Mouse (Mus musculus): ENCODE measurements around the gene Fbxw21. TPM values are rescaled to one million over a fixed set of nuclear protein-coding genes. Genes with fewer than 3 reads are reported as not detected.
A peak's percentile ranks its signal among the peaks of the same experiment; 100 is the strongest.
"Not testable (repeated sequence)": the region's sequence is repeated elsewhere in the genome, so short reads cannot be mapped to it uniquely, and the experiment has no call there.

Gene Fbxw21
- not detected in 2 replicates for polyA plus RNA-seq (2015; fragmentation: Nextera tagmentation; extraction: Ambion mirVana)

DNA sequence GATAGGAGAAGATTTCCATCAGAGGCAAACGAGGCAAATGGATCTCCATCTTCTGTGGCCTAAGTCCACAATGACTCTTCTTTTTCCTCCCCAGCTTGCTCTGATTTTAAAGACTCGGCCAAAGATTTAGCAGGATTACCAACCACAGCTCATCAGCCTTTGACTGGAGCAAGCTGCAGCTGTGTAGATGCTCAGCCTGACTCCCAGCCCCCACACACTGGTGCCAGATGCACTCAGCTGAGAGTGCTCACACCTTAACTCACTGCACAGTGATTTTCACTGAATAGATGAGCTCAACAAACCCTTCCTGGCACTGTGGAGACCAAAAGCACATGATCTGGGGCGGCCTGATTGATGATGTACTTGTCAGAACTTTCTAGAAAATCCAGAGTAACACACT, at the start of gene Fbxw21:
Fbxw21 (minus strand) TSS at position 101 of the 400 bp plus-strand sequence.
- TF ChIP-seq CTCF (IDR thresholded peaks at IDR 0.05; ENCODE audit: low read depth) = no peak
- Histone ChIP-seq H3K27ac (ENCODE audit: low read depth, low read length) (no peak within 1 kb of the TSS), H3K4me3 (ENCODE audit: low read depth, low read length) (no peak within 1 kb of the TSS), H3K9me3 (ENCODE audit: control insufficient read depth) (no peaks in the 10 kb centered on the region), H3K4me1 (replicated peaks; ENCODE audit: control insufficient read depth, insufficient read depth, low read length) (no peaks in the 10 kb centered on the region), H3K9ac (ENCODE audit: low read depth, low read length) (no peak within 1 kb of the TSS), H3K27me3 (replicated peaks; ENCODE audit: control insufficient read depth, insufficient read depth, low read length) (no peaks in the 10 kb centered on the region), H3K4me2 (replicated peaks; ENCODE audit: low read depth) (no peak within 1 kb of the TSS), H3K36me3 (ENCODE audit: control insufficient read depth, insufficient read depth) (no peaks in the 10 kb centered on the region)
- 74% methylated on average over 3 of the region's 3 CpGs for WGBS
- ATAC-seq = no peak

DNA sequence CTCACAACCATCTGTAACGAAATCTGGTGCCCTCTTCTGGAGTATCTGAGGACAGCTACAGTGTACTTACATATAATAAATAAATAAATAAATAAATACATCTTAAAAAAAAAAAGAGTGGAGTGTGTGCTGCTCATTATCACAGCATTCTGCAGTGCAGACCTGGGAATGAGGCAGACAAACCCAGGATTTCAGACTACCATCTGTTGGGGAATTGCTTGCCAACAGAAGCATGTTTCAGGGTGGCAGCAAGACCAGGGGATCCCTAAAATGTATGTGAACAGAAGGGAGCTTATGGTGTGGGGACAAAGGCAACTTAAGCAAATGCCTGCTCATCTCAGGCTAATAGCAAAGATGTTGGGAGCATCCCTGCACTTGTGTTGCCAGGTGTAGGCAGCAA, 39.5 kb upstream of the Fbxw21 start:
- not testable (repeated sequence) for H3K4me2 ChIP-seq (replicated peaks; ENCODE audit: low read depth); H3K36me3 ChIP-seq (ENCODE audit: control insufficient read depth, insufficient read depth); H3K27ac ChIP-seq (ENCODE audit: low read depth, low read length); ATAC-seq; H3K9me3 ChIP-seq (ENCODE audit: control insufficient read depth); H3K4me3 ChIP-seq (ENCODE audit: low read depth, low read length); H3K4me1 ChIP-seq (replicated peaks; ENCODE audit: control insufficient read depth, insufficient read depth, low read length); H3K9ac ChIP-seq (ENCODE audit: low read depth, low read length); H3K27me3 ChIP-seq (replicated peaks; ENCODE audit: control insufficient read depth, insufficient read depth, low read length)
- 60% methylated on average over 1 of the region's 1 CpGs for WGBS

DNA sequence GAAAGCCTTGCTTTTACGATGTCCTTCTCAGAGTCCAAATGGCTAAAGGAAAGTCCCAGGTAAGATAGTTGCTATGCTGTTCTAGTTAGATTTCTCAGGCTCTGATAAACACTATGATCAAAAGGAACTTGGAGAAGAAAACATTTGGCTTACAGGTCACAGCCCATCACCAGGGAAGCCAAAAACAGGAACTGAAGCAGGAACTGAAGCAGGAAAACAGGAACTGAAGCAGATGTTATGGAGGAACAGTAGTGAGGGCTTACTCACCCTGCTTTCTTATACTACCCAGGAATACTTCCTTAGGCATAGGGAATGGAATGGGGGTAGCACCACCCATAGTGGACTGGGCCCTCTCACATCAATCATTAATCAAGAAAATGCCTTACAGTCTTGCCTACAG, 38.5 kb upstream of the Fbxw21 start:
- no peaks in the 10 kb centered on the region for H3K9me3 ChIP-seq (ENCODE audit: control insufficient read depth)
- WGBS = 88% methylated on average over 1 of the region's 1 CpGs
- no peak overlapping the region for H3K9ac ChIP-seq (ENCODE audit: low read depth, low read length)
- no peaks in the 10 kb centered on the region for H3K27me3 ChIP-seq (replicated peaks; ENCODE audit: control insufficient read depth, insufficient read depth, low read length)
- no peak overlapping the region for H3K27ac ChIP-seq (ENCODE audit: low read depth, low read length)
- H3K4me2 ChIP-seq (replicated peaks; ENCODE audit: low read depth) = no peak overlapping the region
- no peaks in the 10 kb centered on the region for H3K36me3 ChIP-seq (ENCODE audit: control insufficient read depth, insufficient read depth)
- H3K4me3 ChIP-seq (ENCODE audit: low read depth, low read length) = no peak overlapping the region
- no peaks in the 10 kb centered on the region for H3K4me1 ChIP-seq (replicated peaks; ENCODE audit: control insufficient read depth, insufficient read depth, low read length)
- no peak for ATAC-seq
- no peak for TF ChIP-seq CTCF (IDR thresholded peaks at IDR 0.05; ENCODE audit: low read depth)

DNA sequence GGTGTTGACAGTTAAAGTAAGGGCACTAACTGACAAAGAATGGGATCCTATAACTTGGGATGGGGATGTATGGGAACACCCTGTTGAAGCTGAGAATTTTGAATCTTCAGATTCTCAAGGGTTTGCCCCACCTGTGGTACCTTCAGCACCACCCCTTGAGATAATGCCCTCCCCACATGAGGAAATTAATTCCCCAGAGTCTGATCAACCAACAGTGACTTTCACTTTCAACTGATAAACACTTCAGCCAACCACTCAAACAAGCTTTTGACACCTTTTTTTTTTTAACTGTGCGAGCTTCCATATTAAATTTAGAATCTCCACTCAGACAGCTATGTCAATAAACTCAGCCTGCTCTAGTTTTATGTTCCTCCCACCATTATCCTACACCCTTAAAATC, 37.5 kb upstream of the Fbxw21 start:
- TF ChIP-seq CTCF (IDR thresholded peaks at IDR 0.05; ENCODE audit: low read depth) = no peak
- no peaks in the 10 kb centered on the region for H3K4me1 ChIP-seq (replicated peaks; ENCODE audit: control insufficient read depth, insufficient read depth, low read length)
- H3K4me2 ChIP-seq (replicated peaks; ENCODE audit: low read depth) = no peak overlapping the region
- WGBS = 52% methylated on average over 1 of the region's 1 CpGs
- H3K36me3 ChIP-seq (ENCODE audit: control insufficient read depth, insufficient read depth) = no peaks in the 10 kb centered on the region
- no peak for ATAC-seq
- H3K27me3 ChIP-seq (replicated peaks; ENCODE audit: control insufficient read depth, insufficient read depth, low read length) = no peaks in the 10 kb centered on the region
- H3K4me3 ChIP-seq (ENCODE audit: low read depth, low read length) = no peak overlapping the region
- H3K9me3 ChIP-seq (ENCODE audit: control insufficient read depth) = no peaks in the 10 kb centered on the region
- no peak overlapping the region for H3K9ac ChIP-seq (ENCODE audit: low read depth, low read length)
- no peak overlapping the region for H3K27ac ChIP-seq (ENCODE audit: low read depth, low read length)

DNA sequence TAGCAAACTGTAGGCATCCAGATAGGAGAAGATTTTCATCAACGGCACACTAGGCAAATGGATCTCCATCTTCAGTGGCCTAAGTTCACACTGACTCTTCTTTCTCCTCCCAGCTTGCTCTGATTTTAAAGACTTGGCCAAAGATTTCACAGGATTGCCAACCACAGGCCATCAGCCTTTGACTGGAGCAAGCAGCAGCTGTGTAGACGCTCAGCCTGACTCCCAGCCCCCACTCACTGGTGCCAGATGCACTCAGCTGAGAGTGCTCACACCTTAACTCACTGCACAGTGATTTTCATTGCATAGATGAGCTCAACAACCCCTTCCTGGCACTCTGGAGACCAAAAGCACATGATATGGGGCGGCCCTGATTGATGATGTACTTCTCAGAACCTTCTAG, 34.0 kb upstream of the Fbxw21 start, which contains the start of gene Fbxw13:
Fbxw13 (minus strand) TSS at position 101 of the 400 bp plus-strand sequence.
- not testable (repeated sequence) for H3K4me2 ChIP-seq (replicated peaks; ENCODE audit: low read depth); H3K27me3 ChIP-seq (replicated peaks; ENCODE audit: control insufficient read depth, insufficient read depth, low read length); ATAC-seq; H3K36me3 ChIP-seq (ENCODE audit: control insufficient read depth, insufficient read depth); H3K4me3 ChIP-seq (ENCODE audit: low read depth, low read length); H3K4me1 ChIP-seq (replicated peaks; ENCODE audit: control insufficient read depth, insufficient read depth, low read length); H3K27ac ChIP-seq (ENCODE audit: low read depth, low read length); H3K9me3 ChIP-seq (ENCODE audit: control insufficient read depth); H3K9ac ChIP-seq (ENCODE audit: low read depth, low read length)
- 74% methylated on average over 3 of the region's 3 CpGs for WGBS

DNA sequence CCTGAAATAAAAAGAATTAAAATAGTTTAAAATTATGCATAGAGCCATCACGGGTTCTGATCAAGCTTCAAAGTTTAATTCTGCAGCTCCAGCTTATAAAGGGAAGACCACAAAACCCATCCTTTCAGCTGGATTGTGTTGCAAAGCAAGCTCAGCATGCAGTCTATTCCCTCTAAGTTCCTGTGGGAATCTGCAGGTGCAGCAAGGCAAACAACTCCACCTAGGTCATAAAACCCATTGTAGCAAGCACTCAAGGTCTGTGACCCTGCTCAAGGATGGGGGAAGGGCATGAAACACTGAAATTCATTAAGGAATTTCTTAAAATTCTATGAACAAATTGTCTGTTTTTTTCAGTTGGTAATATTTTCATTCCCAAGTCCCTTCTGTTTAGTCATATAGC, 15.4 kb upstream of the Fbxw21 start:
- ATAC-seq = peak; percentile 71
- 60% methylated on average over 1 of the region's 1 CpGs for WGBS
- Histone ChIP-seq H3K4me1 (replicated peaks; ENCODE audit: control insufficient read depth, insufficient read depth, low read length) (no peaks in the 10 kb centered on the region), H3K36me3 (ENCODE audit: control insufficient read depth, insufficient read depth) (no peaks in the 10 kb centered on the region), H3K4me2 (replicated peaks; ENCODE audit: low read depth) (no peak overlapping the region), H3K27ac (ENCODE audit: low read depth, low read length) (no peak overlapping the region), H3K27me3 (replicated peaks; ENCODE audit: control insufficient read depth, insufficient read depth, low read length) (no peaks in the 10 kb centered on the region), H3K4me3 (ENCODE audit: low read depth, low read length) (no peak overlapping the region), H3K9ac (ENCODE audit: low read depth, low read length) (no peak overlapping the region), H3K9me3 (ENCODE audit: control insufficient read depth) (0 out of 2 replicates have a peak, but pooled peaks cover 4% of the 10 kb centered on the region)
- TF ChIP-seq CTCF (IDR thresholded peaks at IDR 0.05; ENCODE audit: low read depth) = no peak

DNA sequence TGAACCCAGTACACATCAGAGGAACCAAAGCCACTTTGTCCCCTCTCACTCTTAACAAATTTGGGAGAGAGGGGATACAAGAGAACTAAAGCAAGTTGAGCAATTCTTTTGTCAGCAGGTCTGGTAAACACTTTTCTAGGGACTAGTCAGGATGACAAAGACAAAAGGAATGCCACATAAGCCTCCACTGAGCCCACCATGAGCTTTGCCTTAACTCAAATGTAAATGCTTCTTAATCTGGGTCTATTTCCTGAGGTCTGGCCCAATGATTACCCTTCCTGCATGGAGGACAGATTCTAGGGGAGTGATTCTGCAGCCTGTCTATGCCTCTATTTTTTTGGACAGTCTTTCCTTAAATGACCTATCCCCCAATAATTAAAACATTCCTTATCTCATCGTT, 14.5 kb upstream of the Fbxw21 start:
- no peaks in the 10 kb centered on the region for H3K27me3 ChIP-seq (replicated peaks; ENCODE audit: control insufficient read depth, insufficient read depth, low read length)
- H3K36me3 ChIP-seq (ENCODE audit: control insufficient read depth, insufficient read depth) = no peaks in the 10 kb centered on the region
- 73% methylated on average over 1 of the region's 1 CpGs for WGBS
- no peak overlapping the region for H3K4me3 ChIP-seq (ENCODE audit: low read depth, low read length)
- no peak overlapping the region for H3K9ac ChIP-seq (ENCODE audit: low read depth, low read length)
- H3K4me2 ChIP-seq (replicated peaks; ENCODE audit: low read depth) = no peak overlapping the region
- no peaks in the 10 kb centered on the region for H3K4me1 ChIP-seq (replicated peaks; ENCODE audit: control insufficient read depth, insufficient read depth, low read length)
- 0 out of 2 replicates have a peak, but pooled peaks cover 4% of the 10 kb centered on the region for H3K9me3 ChIP-seq (ENCODE audit: control insufficient read depth)
- no peak for TF ChIP-seq CTCF (IDR thresholded peaks at IDR 0.05; ENCODE audit: low read depth)
- no peak overlapping the region for H3K27ac ChIP-seq (ENCODE audit: low read depth, low read length)
- ATAC-seq = no peak

Data from intestine, postnatal 0 days (tissue).